Mouse (Mus musculus): ENCODE measurements around the gene Tbcc. TPM values are rescaled to one million over a fixed set of nuclear protein-coding genes. Genes with fewer than 3 reads are reported as not detected.

Gene Tbcc
- polyA plus RNA-seq, 1 experiment from 2014 or later = 34.8 TPM

DNA sequence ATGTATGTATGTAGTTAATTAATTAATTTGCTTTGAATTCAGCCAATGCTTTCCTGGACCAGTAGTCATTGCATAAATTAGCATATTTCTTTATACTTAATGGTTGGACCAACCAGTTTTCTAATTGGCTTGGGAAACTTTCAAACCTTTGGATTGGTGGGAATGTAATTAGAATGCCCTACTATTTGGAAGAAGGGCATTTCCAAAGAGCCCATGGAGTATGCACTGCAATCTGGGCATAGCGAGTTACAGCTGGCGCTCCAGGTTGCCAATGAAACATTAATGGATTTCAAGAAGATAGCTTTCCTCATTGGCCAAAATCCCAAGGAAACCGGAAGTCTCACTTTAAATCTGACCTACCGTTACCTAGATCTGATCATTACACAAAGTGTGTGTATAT, 30.4 kb upstream of the Tbcc start:
- H3K4me1 ChIP-seq (ENCODE audit: control insufficient read depth, insufficient read depth, low read length) = peaks cover 6% of the 10 kb centered on the region; the same call in 1 of the 2 replicates
- ATAC-seq (ENCODE audit: insufficient read depth, low FRiP score) = no peak
- no peaks in the 10 kb centered on the region for H3K36me3 ChIP-seq (ENCODE audit: control insufficient read depth, insufficient read depth, low read length)
- no peak overlapping the region for H3K27ac ChIP-seq (ENCODE audit: low read length)
- H3K27me3 ChIP-seq (ENCODE audit: control insufficient read depth, insufficient read depth, low read length) = no peaks in the 10 kb centered on the region
- H3K4me3 ChIP-seq (replicated peaks; ENCODE audit: low read length) = no peak overlapping the region
- no peak overlapping the region for H3K9ac ChIP-seq (ENCODE audit: low read length)
- 89% methylated on average over 4 of the region's 4 CpGs for WGBS
- no peak overlapping the region for H3K4me2 ChIP-seq (ENCODE audit: low read depth, low read length)
- H3K9me3 ChIP-seq (replicated peaks; ENCODE audit: control insufficient read depth, low read length) = no peaks in the 10 kb centered on the region

DNA sequence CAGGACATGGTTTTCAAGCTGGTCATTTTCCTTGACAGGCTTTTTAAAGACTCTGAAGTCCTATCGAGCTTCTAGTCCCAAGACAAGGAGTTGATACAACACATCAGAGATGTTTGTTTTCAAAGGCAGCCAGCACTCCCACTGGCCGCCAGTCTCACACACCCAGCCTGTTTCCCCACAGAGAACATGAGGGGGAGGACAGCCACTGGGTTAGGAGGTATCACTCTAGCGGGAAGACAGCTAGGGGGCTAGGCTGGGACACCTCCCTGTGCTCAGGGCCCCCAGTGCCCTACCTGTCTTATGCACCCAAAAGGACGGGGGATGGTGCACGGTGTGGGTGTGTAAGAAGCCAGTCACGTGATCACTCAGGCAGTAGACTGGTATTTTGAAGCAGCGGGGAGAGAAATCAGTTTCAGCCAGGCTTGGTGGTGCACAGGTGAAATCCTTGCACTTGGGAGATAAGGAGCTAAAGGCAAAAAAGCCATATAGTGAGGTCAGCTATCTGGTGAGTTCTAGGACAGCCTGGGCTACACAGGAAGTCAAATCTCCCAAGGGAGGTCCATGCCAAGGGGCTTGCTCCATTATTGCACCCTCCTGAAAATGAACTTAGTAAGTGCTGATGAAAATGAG, 25.8 kb upstream of the Tbcc start:
- Histone ChIP-seq H3K4me1 (ENCODE audit: control insufficient read depth, insufficient read depth, low read length) (no peaks in the 10 kb centered on the region), H3K4me3 (replicated peaks; ENCODE audit: low read length) (no peak overlapping the region), H3K27ac (ENCODE audit: low read length) (no peak overlapping the region), H3K4me2 (ENCODE audit: low read depth, low read length) (no peak overlapping the region), H3K9ac (ENCODE audit: low read length) (no peak overlapping the region; the same call in 1 of the 2 replicates), H3K27me3 (ENCODE audit: control insufficient read depth, insufficient read depth, low read length) (no peaks in the 10 kb centered on the region), H3K36me3 (ENCODE audit: control insufficient read depth, insufficient read depth, low read length) (no peaks in the 10 kb centered on the region), H3K9me3 (replicated peaks; ENCODE audit: control insufficient read depth, low read length) (no peaks in the 10 kb centered on the region)
- WGBS = 57% methylated on average over 7 of the region's 7 CpGs
- no peak for ATAC-seq (ENCODE audit: insufficient read depth, low FRiP score)

DNA sequence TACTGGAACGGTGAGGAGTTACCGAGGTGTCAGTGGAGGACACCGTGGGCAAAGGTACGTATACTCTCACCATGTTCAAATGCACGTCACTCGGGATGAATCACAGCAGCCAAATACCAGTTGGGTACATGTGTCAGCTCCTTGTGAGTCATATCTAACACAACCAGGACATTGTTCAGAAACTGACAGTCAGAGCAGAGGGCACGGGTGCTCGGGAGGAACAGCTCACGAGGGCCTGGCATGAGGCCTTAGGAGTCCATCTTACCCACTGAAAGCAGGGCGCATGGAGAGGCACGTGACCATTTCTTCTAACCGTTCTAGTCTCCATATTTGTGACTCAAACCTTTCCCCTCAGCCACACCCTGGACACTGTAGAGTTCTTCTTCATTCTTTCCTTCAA, 23.6 kb upstream of the Tbcc start:
- Histone ChIP-seq H3K27ac (ENCODE audit: low read length) (no peak overlapping the region), H3K36me3 (ENCODE audit: control insufficient read depth, insufficient read depth, low read length) (no peaks in the 10 kb centered on the region), H3K4me3 (replicated peaks; ENCODE audit: low read length) (no peak overlapping the region), H3K4me1 (ENCODE audit: control insufficient read depth, insufficient read depth, low read length) (no peaks in the 10 kb centered on the region), H3K27me3 (ENCODE audit: control insufficient read depth, insufficient read depth, low read length) (no peaks in the 10 kb centered on the region), H3K9me3 (replicated peaks; ENCODE audit: control insufficient read depth, low read length) (no peaks in the 10 kb centered on the region), H3K9ac (ENCODE audit: low read length) (no peak overlapping the region), H3K4me2 (ENCODE audit: low read depth, low read length) (no peak overlapping the region)
- no peak for ATAC-seq (ENCODE audit: insufficient read depth, low FRiP score)
- WGBS = 78% methylated on average over 12 of the region's 12 CpGs

DNA sequence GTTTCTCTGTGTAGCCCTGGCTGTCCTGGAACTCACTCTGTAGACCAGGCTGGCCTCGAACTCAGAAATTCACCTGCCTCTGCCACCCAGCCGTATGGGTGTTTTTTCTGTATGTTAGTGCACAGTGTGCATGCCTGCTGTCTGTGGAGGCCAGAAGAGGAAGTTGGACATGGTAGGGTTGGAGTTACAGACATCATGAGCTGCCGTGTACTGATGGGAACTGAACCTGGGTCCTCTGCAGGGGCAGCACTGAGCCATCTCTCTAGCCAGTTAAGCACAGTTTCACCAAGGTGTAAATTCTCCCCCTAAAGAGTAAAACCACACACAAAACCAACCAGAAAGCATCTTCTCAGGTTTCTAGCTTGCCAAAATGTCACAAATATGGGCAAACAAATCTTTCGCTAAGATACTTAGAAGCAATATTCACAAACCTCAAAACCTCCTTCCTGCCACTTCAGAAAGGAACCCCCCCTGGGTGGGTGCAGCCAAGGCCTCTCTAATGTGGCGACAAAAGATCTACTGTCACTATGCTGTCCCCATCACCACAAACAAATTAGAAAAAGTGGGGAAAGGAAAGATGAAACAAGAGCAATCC, 20.2 kb upstream of the Tbcc start:
- no peak overlapping the region for H3K4me3 ChIP-seq (replicated peaks; ENCODE audit: low read length)
- peaks cover 15% of the 10 kb centered on the region for H3K4me1 ChIP-seq (ENCODE audit: control insufficient read depth, insufficient read depth, low read length)
- no peak overlapping the region for H3K27ac ChIP-seq (ENCODE audit: low read length)
- H3K4me2 ChIP-seq (ENCODE audit: low read depth, low read length) = no peak overlapping the region
- ATAC-seq (ENCODE audit: insufficient read depth, low FRiP score) = no peak
- H3K27me3 ChIP-seq (ENCODE audit: control insufficient read depth, insufficient read depth, low read length) = no peaks in the 10 kb centered on the region
- 91% methylated on average over 5 of the region's 5 CpGs for WGBS
- no peaks in the 10 kb centered on the region for H3K9me3 ChIP-seq (replicated peaks; ENCODE audit: control insufficient read depth, low read length)
- H3K9ac ChIP-seq (ENCODE audit: low read length) = no peak overlapping the region
- H3K36me3 ChIP-seq (ENCODE audit: control insufficient read depth, insufficient read depth, low read length) = no peaks in the 10 kb centered on the region

DNA sequence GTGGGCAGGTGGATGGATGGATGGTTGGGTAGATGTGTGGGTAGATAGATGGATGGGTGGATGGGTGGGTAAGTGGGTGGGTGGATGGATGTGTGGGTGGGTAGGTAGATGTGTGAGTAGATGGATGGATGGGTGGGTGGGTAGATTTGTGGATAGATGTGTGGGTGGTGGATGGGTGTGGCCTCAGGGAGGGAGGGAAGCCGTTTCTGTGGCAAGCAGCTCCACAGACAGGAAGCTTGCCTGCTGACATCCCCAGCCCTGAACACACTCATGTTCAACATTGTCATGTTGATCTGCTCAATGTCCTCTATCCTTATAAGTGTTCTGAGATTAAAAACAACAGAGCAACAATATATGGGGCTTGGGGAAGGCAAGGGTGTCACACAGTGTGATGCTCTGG, 19.6 kb upstream of the Tbcc start:
- H3K4me1 ChIP-seq (ENCODE audit: control insufficient read depth, insufficient read depth, low read length) = peaks cover 15% of the 10 kb centered on the region
- no peaks in the 10 kb centered on the region for H3K9me3 ChIP-seq (replicated peaks; ENCODE audit: control insufficient read depth, low read length)
- no peaks in the 10 kb centered on the region for H3K27me3 ChIP-seq (ENCODE audit: control insufficient read depth, insufficient read depth, low read length)
- no peaks in the 10 kb centered on the region for H3K36me3 ChIP-seq (ENCODE audit: control insufficient read depth, insufficient read depth, low read length)
- H3K27ac ChIP-seq (ENCODE audit: low read length) = no peak overlapping the region
- WGBS = 29% methylated on average over 1 of the region's 1 CpGs
- H3K4me3 ChIP-seq (replicated peaks; ENCODE audit: low read length) = no peak overlapping the region
- H3K4me2 ChIP-seq (ENCODE audit: low read depth, low read length) = no peak overlapping the region
- H3K9ac ChIP-seq (ENCODE audit: low read length) = no peak overlapping the region
- ATAC-seq (ENCODE audit: insufficient read depth, low FRiP score) = no peak

DNA sequence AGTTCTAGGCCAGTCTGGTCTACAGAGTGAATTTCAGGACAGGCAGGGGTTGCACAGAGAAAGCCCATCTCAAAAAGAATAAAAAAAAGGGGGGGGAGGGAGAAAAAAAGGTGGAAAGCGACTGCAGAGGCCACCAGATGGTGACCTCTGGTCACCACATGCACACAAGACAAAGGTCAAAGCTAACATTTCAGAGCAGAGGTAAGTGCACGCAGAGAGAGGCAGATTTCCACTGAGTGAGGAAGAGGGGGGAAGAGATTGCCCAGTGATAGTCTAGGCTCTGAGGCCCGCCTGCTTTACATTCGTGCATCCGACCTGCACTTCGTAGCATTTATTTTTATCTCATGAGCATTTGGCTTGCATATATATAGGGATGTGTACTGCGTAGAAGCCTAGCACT, 17.7 kb upstream of the Tbcc start:
- H3K9me3 ChIP-seq (replicated peaks; ENCODE audit: control insufficient read depth, low read length) = no peaks in the 10 kb centered on the region
- H3K36me3 ChIP-seq (ENCODE audit: control insufficient read depth, insufficient read depth, low read length) = no peaks in the 10 kb centered on the region
- H3K4me2 ChIP-seq (ENCODE audit: low read depth, low read length) = no peak overlapping the region
- 80% methylated on average over 7 of the region's 7 CpGs for WGBS
- no peak overlapping the region for H3K9ac ChIP-seq (ENCODE audit: low read length)
- peaks cover 22% of the 10 kb centered on the region for H3K4me1 ChIP-seq (ENCODE audit: control insufficient read depth, insufficient read depth, low read length)
- no peaks in the 10 kb centered on the region for H3K27me3 ChIP-seq (ENCODE audit: control insufficient read depth, insufficient read depth, low read length)
- ATAC-seq (ENCODE audit: insufficient read depth, low FRiP score) = no peak
- no peak overlapping the region for H3K27ac ChIP-seq (ENCODE audit: low read length)
- H3K4me3 ChIP-seq (replicated peaks; ENCODE audit: low read length) = no peak overlapping the region

DNA sequence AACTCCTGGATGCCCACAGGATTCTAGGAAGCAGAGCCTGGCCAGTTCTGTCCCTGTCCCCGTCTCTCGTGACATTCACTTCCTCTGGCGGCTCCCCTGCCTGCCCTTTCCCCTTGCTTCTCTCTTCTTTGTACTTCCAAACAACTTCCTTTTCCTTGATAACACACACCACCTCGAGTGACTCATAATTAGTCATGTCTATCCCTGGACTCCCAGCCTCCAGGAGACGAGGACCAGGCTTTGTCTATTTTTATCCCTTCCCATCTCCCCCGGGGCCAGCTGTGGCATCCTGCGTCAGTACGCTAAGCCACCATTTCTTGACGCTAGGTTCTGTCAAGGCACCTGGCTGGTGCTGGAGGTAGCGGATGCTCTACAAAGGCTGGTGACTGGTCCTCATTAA, 16.4 kb upstream of the Tbcc start:
- Histone ChIP-seq H3K9ac (ENCODE audit: low read length) (peak overlapping the region; percentile 50), H3K27ac (ENCODE audit: low read length) (peak overlapping the region; percentile 28), H3K4me2 (ENCODE audit: low read depth, low read length) (peak overlapping the region; percentile 24; the same call in 1 of the 2 replicates), H3K27me3 (ENCODE audit: control insufficient read depth, insufficient read depth, low read length) (no peaks in the 10 kb centered on the region), H3K4me3 (replicated peaks; ENCODE audit: low read length) (no peak overlapping the region), H3K4me1 (ENCODE audit: control insufficient read depth, insufficient read depth, low read length) (peaks cover 22% of the 10 kb centered on the region), H3K36me3 (ENCODE audit: control insufficient read depth, insufficient read depth, low read length) (no peaks in the 10 kb centered on the region), H3K9me3 (replicated peaks; ENCODE audit: control insufficient read depth, low read length) (no peaks in the 10 kb centered on the region)
- no peak; the same call in 1 of the 2 replicates for ATAC-seq (ENCODE audit: insufficient read depth, low FRiP score)
- 18% methylated on average over 10 of the region's 10 CpGs for WGBS

DNA sequence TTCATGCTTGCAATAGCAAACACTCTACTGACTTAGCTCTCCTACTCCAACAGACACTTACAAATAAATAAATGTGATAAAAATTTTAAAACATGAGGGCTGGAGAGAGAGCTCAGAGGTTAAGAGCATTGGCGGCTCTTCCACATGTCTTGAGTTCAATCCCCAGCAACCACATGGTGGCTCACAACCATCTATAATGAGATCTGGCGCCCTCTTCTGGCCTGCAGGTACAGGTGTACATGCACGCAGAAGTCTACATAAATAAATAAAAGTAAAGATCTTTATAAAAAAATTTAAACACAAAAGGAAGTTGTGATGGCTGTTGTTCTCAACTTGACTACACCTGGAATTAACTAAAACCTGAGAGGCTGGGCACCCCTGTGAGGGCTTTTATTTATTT, 14.9 kb upstream of the Tbcc start:
- no peak overlapping the region for H3K27ac ChIP-seq (ENCODE audit: low read length)
- no peaks in the 10 kb centered on the region for H3K9me3 ChIP-seq (replicated peaks; ENCODE audit: control insufficient read depth, low read length)
- H3K4me3 ChIP-seq (replicated peaks; ENCODE audit: low read length) = no peak overlapping the region
- no peak overlapping the region for H3K9ac ChIP-seq (ENCODE audit: low read length)
- ATAC-seq (ENCODE audit: insufficient read depth, low FRiP score) = no peak
- no peaks in the 10 kb centered on the region for H3K27me3 ChIP-seq (ENCODE audit: control insufficient read depth, insufficient read depth, low read length)
- no peaks in the 10 kb centered on the region for H3K36me3 ChIP-seq (ENCODE audit: control insufficient read depth, insufficient read depth, low read length)
- H3K4me2 ChIP-seq (ENCODE audit: low read depth, low read length) = no peak overlapping the region
- 76% methylated on average over 3 of the region's 3 CpGs for WGBS
- peaks cover 28% of the 10 kb centered on the region for H3K4me1 ChIP-seq (ENCODE audit: control insufficient read depth, insufficient read depth, low read length)

DNA sequence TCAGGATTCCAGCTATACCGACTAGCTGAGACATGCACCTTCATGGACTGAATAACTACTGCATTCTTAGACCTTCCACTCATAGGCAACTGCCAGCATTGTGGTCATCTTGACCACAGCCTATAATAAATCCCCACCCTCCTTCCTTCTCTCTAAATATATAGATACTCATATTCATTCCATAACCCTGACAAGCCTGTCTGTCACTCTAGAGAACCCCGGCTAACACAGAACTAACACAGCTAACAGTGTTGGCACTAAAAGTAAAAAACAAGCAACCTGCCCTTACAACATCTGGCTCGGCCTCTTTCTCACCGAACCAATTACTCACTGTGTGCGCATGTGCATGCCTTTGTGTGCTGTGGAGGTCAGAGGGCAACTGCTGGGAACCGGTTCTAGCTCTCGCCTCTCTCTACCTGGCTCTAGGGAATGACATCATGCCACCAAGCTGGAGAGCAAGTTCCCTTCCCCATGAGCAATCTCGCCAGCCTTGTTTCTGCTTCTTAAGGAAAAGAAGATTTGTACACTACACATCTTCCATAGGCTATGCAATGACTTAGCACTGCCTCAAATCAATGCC, 14.0 kb upstream of the Tbcc start:
- Histone ChIP-seq H3K27ac (ENCODE audit: low read length) (peak overlapping the region; percentile 81), H3K4me1 (ENCODE audit: control insufficient read depth, insufficient read depth, low read length) (peaks cover 28% of the 10 kb centered on the region), H3K9ac (ENCODE audit: low read length) (no peak overlapping the region), H3K36me3 (ENCODE audit: control insufficient read depth, insufficient read depth, low read length) (no peaks in the 10 kb centered on the region), H3K9me3 (replicated peaks; ENCODE audit: control insufficient read depth, low read length) (no peaks in the 10 kb centered on the region), H3K4me3 (replicated peaks; ENCODE audit: low read length) (no peak overlapping the region), H3K27me3 (ENCODE audit: control insufficient read depth, insufficient read depth, low read length) (no peaks in the 10 kb centered on the region), H3K4me2 (ENCODE audit: low read depth, low read length) (no peak overlapping the region)
- ATAC-seq (ENCODE audit: insufficient read depth, low FRiP score) = peak; percentile 71; the same call in 1 of the 2 replicates
- WGBS = 55% methylated on average over 8 of the region's 8 CpGs

Data from stomach, embryonic 16.5 days (tissue).